Mouse (Mus musculus): Measurements from ENCODE around the gene Erc2.

DNA sequence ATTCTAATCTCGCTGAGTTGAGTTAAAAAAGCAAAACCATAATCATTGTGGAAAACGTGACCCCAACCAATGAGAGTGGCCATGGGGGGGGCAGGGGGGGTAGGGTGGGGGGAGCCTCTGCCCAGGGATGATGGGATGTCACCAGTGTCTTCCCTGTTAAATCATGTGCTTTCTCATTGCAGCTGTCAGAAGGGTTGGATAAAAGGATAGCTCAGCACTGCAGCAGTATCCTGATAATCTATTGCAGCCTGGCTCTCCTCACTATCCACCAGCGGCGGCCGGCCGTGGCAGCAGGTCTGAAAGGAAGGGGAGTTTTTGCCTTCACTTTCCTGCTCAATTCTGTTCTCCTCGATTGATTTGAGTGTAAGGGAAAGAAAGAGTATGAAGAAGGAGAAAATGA lies 853.2 kb downstream of the Erc2 start:
- TF ChIP-seq CTCF (IDR thresholded peaks at IDR 0.05; ENCODE audit: low read depth): no peak
- TF ChIP-seq EP300 (IDR thresholded peaks at IDR 0.05; ENCODE audit: low read depth): no peak
